Mouse (Mus musculus): Measurements from ENCODE around the gene Galk1. TPM values are rescaled to one million over a fixed set of nuclear protein-coding genes. Genes with fewer than 3 reads are reported as not detected.
A peak's percentile ranks its signal among the peaks of the same experiment; 100 is the strongest.
"Not testable (repeated sequence)": the region's sequence is repeated elsewhere in the genome, so short reads cannot be mapped to it uniquely, and the experiment has no call there.

Gene Galk1
- polyA plus RNA-seq, 1 experiment from 2014 or later, result 58.9 TPM

DNA sequence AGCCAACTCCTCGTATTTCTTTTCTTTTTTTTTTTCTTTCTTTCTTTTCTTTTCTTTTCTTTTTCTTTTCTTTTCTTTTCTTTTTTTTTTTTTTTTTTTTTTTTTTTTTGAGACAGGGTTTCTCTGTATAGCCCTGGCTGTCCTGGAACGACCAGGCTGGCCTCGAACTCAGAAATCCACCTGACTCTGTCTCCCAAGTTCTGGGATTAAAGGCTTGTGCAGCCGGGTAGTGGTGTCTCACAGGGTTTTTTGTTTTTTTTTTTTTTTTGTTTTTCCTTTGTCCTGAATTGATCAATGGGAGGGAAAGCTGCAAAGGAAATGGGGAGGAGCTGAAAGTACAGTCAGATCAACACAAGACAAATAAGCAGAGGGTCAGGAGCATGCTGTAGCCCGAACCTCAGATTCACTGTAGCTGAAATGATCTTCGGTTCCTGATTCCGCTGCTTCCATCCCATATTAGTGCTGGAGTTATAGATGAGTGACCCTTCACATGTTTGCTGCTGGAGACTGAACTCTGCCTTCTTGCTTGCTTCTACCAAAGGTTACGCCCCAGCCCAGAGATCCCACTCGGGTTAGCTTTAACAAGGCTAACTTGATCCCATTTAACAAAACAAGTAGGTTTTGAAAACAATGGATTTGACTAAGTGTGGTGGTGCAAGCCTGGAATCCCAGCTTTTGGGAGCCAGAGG is 15.8 kb upstream of the Galk1 start:
- H3K36me3 ChIP-seq, result no peaks in the 10 kb centered on the region
- WGBS, result 79% methylated on average over 9 of the region's 9 CpGs
- H3K9me3 ChIP-seq, result no peaks in the 10 kb centered on the region
- H3K27ac ChIP-seq (replicated peaks), result no peak overlapping the region
- H3K9ac ChIP-seq (replicated peaks), result no peak overlapping the region
- no peak overlapping the region for H3K4me2 ChIP-seq (replicated peaks)
- ATAC-seq (replicated peaks), result no peak
- no peak overlapping the region for H3K4me3 ChIP-seq
- peaks cover 30% of the 10 kb centered on the region for H3K4me1 ChIP-seq
- no peaks in the 10 kb centered on the region for H3K27me3 ChIP-seq

DNA sequence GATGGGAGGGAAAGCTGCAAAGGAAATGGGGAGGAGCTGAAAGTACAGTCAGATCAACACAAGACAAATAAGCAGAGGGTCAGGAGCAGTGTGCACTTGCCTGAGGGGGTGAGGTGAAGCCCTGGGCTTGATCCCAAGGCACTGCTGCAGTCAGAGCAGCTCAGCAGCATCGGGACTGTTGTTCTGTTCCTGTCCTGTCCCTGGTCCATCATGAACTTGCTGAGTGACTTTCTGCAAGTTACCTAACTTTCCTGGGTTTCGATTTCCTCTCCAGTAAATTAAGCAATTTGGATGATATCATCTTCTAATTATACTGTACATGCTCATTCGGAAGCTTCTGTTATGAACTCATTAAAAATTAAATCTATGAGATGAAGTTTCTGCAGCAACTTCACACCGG is 15.2 kb upstream of the Galk1 start, which contains the start of gene H3f3b:
TSS of gene H3f3b (minus strand) at position 207 of the 400 bp plus-strand sequence.
- H3K27ac ChIP-seq (replicated peaks), result no peak within 1 kb of the TSS
- 84% methylated on average over 4 of the region's 4 CpGs for WGBS
- H3K9ac ChIP-seq (replicated peaks), result no peak within 1 kb of the TSS
- no peaks in the 10 kb centered on the region for H3K9me3 ChIP-seq
- no peak for ATAC-seq (replicated peaks)
- no peak within 1 kb of the TSS for H3K4me2 ChIP-seq (replicated peaks)
- H3K27me3 ChIP-seq, result no peaks in the 10 kb centered on the region
- H3K4me3 ChIP-seq, result no peak within 1 kb of the TSS
- H3K4me1 ChIP-seq, result peaks cover 25% of the 10 kb centered on the region
- no peaks in the 10 kb centered on the region for H3K36me3 ChIP-seq

DNA sequence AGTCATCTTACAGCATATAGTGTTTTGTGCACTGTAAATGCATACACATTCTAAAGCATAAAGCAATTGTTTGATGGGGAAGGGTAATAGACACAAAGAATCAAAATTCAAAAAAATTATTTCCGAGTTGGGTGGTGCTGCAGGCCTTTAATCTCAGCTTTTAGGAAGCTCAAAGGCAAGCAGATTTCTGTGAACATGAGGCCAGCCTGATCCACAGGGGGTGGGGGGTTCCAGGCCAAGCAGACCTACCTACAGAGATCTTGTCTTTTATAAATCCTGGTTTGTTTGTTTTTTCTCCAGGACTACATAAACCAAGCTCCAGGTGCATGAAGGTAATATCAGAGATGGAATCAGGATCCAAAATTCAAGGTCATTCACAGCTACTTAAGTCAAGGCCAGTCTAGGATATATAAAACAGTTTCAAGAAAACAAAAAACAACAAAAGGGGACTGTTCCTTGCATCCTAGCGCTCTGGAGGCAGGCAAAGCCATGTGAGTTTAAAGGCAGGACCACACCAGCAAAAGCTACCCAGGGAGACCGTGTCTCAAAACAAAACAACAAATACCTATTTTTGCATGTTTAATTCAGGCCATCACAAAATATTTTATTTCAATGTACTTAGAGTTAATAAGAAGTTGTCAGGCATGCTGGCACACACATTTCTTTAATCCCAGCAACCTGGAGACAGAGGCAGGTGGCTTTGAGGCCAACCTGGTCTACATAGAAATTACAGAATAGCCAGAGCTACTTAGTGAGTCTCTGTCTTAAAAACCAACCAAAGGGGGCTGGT is 12.7 kb upstream of the Galk1 start:
- WGBS, result 86% methylated on average over 3 of the region's 3 CpGs

DNA sequence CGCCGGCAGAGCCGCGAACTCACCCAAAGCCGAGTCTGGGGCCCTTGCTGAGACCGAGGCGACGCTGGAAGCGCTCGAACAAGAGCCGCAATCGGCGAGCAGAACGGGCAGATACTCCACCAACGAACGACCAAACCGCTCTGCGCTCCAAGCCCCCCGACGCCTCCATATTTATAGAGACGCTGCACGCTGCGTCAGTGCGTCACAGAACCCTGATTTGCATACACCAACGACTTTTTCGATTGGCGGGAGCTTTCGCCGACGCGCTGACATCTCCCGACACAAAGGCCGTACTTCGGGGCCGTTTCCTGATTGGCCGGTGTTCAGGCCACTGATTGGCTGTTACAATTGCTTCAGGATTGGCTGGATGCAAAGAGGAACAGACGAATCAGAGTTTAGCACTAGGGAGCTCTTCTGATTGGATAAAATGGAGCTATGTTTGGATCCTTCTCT is 11.9 kb upstream of the Galk1 start:
- Histone ChIP-seq H3K4me3 (peak overlapping the region; percentile 81), H3K27me3 (no peaks in the 10 kb centered on the region), H3K4me2 (replicated peaks) (no peak overlapping the region; the same call in 1 of the 2 replicates), H3K4me1 (peaks cover 18% of the 10 kb centered on the region), H3K36me3 (peaks cover 25% of the 10 kb centered on the region), H3K27ac (replicated peaks) (peak overlapping the region; percentile 99), H3K9me3 (no peaks in the 10 kb centered on the region), H3K9ac (replicated peaks) (peak overlapping the region; percentile 98)
- WGBS, result under 1% methylated on average over 37 of the region's 37 CpGs
- ATAC-seq (replicated peaks), result peak; percentile 97

More for the DNA sequence above, 12.7 kb upstream of the Galk1 start:
- Histone ChIP-seq H3K27me3 (no peaks in the 10 kb centered on the region), H3K9me3 (no peaks in the 10 kb centered on the region), H3K36me3 (peaks cover 21% of the 10 kb centered on the region), H3K27ac (replicated peaks) (peak overlapping the region; percentile 61), H3K4me2 (replicated peaks) (no peak overlapping the region), H3K4me1 (peaks cover 23% of the 10 kb centered on the region), H3K4me3 (no peak overlapping the region), H3K9ac (replicated peaks) (no peak overlapping the region)
- no peak for ATAC-seq (replicated peaks)

DNA sequence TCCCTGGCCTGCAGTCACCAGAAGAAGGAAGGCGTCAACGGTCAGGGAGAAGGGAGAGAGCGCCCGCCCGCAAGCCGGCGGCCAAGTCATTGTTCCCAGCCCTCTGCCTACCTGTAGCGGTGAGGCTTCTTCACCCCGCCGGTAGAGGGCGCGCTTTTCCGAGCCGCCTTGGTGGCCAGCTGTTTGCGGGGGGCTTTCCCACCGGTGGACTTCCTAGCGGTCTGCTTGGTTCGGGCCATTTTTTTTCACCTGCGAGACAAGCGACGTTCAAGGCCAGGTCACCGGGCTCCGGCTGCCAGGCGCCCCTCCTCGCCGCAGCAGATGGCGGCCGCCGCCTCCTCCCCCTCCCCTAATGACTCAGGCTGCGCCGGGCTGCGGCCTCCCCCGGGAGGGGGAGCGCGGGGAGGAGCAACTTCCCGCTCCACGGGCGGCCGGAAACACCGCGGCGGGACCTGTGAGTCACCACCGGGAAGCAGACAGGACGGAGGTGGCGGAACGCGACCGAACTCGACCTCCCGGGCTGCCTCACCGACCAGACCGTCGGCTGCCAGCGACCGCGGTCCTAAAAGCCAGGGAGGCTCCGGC is 11.3 kb upstream of the Galk1 start:
- peak overlapping the region; percentile 99 for H3K27ac ChIP-seq (replicated peaks)
- under 1% methylated on average over 57 of the region's 57 CpGs for WGBS
- no peaks in the 10 kb centered on the region for H3K9me3 ChIP-seq
- H3K4me1 ChIP-seq, result peaks cover 18% of the 10 kb centered on the region
- H3K27me3 ChIP-seq, result no peaks in the 10 kb centered on the region
- peak overlapping the region; percentile 81 for H3K4me3 ChIP-seq
- peak; percentile 65 for ATAC-seq (replicated peaks)
- peak overlapping the region; percentile 74 for H3K4me2 ChIP-seq (replicated peaks)
- peak overlapping the region; percentile 98 for H3K9ac ChIP-seq (replicated peaks)
- H3K36me3 ChIP-seq, result peaks cover 25% of the 10 kb centered on the region

DNA sequence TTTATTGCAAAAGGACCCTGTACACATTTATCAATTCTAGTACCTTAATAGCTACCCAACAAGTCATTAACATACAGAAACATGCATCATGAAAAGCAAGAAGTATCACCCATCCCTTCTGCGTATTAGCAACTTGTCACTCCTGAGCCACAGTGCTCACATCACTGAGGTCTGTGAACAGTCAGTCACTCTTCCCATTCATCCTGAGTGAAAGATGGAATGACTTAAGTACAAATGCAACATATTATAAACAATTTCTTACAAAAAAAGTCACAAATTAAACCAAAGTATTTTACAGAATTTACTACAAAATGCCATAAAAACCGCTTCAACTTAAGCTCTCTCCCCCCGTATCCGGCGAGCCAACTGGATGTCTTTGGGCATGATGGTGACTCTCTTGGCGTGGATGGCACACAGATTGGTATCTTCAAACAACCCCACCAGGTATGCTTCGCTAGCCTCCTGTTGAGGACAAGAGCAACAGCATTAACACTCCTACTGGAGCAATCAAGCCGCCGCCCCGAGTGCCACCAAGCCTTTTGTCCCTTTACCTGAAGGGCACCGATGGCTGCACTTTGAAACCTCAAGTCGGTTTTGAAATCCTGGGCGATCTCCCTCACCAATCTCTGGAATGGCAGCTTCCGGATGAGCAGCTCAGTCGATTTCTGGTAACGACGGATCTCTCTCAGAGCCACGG is 10.7 kb upstream of the Galk1 start:
- Histone ChIP-seq H3K9ac (replicated peaks) (peak overlapping the region; percentile 98), H3K36me3 (peaks cover 25% of the 10 kb centered on the region), H3K27ac (replicated peaks) (peak overlapping the region; percentile 99), H3K4me3 (peak overlapping the region; percentile 81), H3K4me1 (peaks cover 18% of the 10 kb centered on the region), H3K4me2 (replicated peaks) (peak overlapping the region; percentile 74)
- not testable (repeated sequence) for H3K9me3 ChIP-seq; ATAC-seq (replicated peaks); H3K27me3 ChIP-seq
- 5% methylated on average over 18 of the region's 18 CpGs for WGBS

DNA sequence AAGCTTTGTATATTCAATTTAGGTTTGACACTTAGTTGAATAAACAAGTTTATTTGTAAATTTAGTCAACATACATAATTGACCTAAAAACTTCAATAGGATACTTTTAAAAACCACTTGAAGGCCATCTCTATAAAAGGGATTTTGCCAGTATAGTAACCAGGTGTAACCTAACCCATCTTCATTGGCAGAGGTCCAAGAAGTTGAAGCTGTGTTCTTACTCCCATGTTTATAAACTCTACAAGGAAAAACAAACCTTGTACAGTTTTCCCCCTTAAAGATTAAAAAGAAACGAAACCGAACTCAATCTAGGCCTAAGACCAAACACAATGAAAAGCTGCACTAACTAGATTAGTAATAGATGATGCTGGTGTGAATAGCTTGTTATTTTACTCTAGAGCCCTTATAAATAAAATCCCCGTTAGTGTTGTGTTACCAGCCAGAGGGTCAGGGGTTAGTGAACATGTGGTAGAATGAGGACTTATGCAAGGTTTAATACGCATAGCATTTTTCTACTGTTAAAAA is 9.8 kb upstream of the Galk1 start:
- H3K27me3 ChIP-seq, result no peaks in the 10 kb centered on the region
- H3K27ac ChIP-seq (replicated peaks), result no peak overlapping the region
- H3K4me3 ChIP-seq, result peak overlapping the region; percentile 81
- H3K9ac ChIP-seq (replicated peaks), result peak overlapping the region; percentile 40
- H3K4me1 ChIP-seq, result peaks cover 18% of the 10 kb centered on the region
- ATAC-seq (replicated peaks), result no peak
- no peaks in the 10 kb centered on the region for H3K9me3 ChIP-seq
- WGBS, result 49% methylated on average over 4 of the region's 4 CpGs
- H3K4me2 ChIP-seq (replicated peaks), result peak overlapping the region; percentile 74
- peaks cover 25% of the 10 kb centered on the region for H3K36me3 ChIP-seq

DNA sequence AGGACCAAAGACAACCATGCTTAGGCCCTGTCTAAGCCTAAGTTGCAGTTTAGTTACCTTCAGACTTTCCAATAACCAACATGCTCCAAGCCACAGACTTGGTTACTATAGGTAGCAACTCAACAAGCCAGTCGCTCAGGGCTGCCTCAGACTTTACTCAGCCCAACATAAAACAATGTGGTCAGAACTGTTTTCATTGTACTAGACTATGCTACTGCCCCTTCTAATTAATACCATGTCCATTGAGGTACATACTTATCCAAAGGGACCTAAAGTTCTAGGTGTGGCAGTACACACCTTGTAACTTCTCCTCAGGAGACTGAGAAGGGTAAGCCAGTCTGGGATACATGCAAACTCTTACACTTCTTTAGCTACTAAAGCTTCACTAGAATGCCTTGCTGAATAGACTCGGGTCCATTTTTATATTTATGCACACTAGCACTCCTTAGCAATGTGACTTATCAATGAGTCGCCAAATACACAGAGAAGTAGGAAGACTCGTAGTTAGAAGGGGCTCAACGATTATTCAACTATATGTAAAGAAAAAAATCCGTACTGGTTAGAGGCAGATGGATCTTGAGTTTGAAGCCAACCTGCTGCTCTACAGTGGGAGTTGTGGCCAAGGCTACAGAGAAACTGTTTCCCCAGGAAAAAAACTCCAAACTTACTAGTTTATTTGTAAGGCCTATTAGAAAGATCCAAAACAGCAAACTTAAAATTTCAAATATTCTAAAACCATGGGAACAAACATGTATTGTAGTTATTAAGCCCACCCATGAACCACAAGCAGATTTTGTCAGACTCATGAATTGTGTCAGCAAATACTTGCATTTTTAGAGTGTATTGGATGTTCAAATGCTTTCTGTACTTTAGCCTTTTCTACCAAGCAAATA is 9.1 kb upstream of the Galk1 start:
- ATAC-seq (replicated peaks), result no peak
- Histone ChIP-seq H3K4me1 (peaks cover 18% of the 10 kb centered on the region), H3K36me3 (peaks cover 25% of the 10 kb centered on the region), H3K9me3 (no peaks in the 10 kb centered on the region), H3K4me3 (peak overlapping the region; percentile 22), H3K27me3 (no peaks in the 10 kb centered on the region), H3K27ac (replicated peaks) (0 out of 2 replicates have a peak overlapping the region, but pooled peaks have one; percentile 0), H3K9ac (replicated peaks) (0 out of 2 replicates have a peak overlapping the region, but pooled peaks have one; percentile 3), H3K4me2 (replicated peaks) (peak overlapping the region; percentile 74)
- 73% methylated on average over 6 of the region's 6 CpGs for WGBS

DNA sequence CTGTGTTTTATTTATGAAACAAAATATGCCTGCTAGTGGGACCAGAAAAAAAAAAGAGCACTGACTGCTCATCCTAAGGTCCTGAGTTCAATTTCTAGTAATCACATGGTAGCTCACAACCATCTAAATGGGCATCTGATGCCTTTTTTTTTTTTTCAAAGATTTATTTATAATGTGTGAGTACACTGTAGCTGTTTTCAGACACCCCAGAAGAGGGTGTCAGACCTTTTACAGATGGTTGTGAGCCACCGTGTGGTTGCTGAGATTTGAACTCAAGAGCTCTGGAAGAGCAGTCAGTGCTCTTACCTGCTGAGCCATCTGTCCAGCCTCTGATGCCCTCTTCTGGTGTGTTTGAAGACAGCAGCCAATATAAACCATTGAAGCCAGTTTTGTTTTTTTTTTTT is 8.0 kb upstream of the Galk1 start:
- Histone ChIP-seq H3K27me3 (no peaks in the 10 kb centered on the region), H3K4me1 (peaks cover 18% of the 10 kb centered on the region), H3K4me2 (replicated peaks) (no peak overlapping the region), H3K9ac (replicated peaks) (no peak overlapping the region), H3K27ac (replicated peaks) (no peak overlapping the region), H3K36me3 (peaks cover 25% of the 10 kb centered on the region), H3K4me3 (no peak overlapping the region), H3K9me3 (no peaks in the 10 kb centered on the region)
- no peak for ATAC-seq (replicated peaks)
- 40% methylated on average over 1 of the region's 1 CpGs for WGBS

DNA sequence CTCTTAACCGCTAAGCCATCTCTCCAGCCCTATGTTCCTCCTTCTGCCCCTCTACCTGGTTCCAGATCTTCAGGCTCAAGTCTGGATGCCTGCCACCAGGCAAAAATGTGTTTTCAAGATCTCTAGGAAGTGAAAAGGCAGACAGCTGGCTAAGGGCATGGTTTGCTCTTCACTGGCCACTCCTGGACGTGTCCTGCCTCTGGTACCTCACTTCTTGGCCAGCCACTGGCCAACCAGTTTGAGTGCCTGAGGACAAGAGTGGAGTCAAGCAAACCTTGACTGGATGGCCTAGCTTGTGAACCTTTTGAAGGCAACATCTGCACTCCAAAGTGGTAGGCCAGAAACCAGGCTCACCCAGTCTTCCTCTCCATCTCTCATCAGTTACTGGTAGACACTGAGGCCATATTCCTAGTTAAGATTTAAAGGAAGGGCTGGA is 7.5 kb upstream of the Galk1 start:
- H3K27ac ChIP-seq (replicated peaks), result no peak overlapping the region
- no peak overlapping the region for H3K9ac ChIP-seq (replicated peaks)
- ATAC-seq (replicated peaks), result no peak
- H3K36me3 ChIP-seq, result peaks cover 25% of the 10 kb centered on the region
- H3K4me1 ChIP-seq, result peaks cover 18% of the 10 kb centered on the region
- H3K4me2 ChIP-seq (replicated peaks), result no peak overlapping the region
- no peak overlapping the region for H3K4me3 ChIP-seq
- no peaks in the 10 kb centered on the region for H3K9me3 ChIP-seq
- H3K27me3 ChIP-seq, result no peaks in the 10 kb centered on the region
- 84% methylated on average over 2 of the region's 2 CpGs for WGBS

DNA sequence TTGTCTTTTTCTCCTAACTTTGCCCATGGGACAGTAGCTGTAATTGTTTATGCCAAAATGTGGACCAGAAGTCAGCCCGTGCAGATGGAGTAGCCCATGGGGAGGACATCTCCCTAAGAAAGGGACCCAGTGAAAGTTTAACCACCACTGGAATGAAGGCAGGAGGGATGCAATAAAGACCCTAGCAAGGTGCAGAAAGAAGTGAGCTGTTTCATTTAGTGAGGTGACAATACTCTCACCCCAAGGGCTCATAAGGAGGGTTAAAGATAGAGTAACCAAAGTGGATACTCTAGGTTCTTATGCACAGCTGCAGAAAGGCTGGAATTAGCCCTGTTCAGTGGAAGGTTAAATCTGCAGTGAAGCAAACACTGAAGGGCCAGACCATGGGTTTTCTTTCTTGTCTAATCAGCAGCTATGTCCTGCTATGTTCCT is 6.9 kb upstream of the Galk1 start:
- no peak overlapping the region for H3K27ac ChIP-seq (replicated peaks)

More for the DNA sequence above, 6.9 kb upstream of the Galk1 start:
- no peaks in the 10 kb centered on the region for H3K27me3 ChIP-seq
- ATAC-seq (replicated peaks), result no peak
- peaks cover 18% of the 10 kb centered on the region for H3K4me1 ChIP-seq
- H3K4me2 ChIP-seq (replicated peaks), result no peak overlapping the region
- H3K9me3 ChIP-seq, result no peaks in the 10 kb centered on the region
- peaks cover 25% of the 10 kb centered on the region for H3K36me3 ChIP-seq
- H3K4me3 ChIP-seq, result no peak overlapping the region
- 76% methylated on average over 1 of the region's 1 CpGs for WGBS
- no peak overlapping the region for H3K9ac ChIP-seq (replicated peaks)
